Mouse (Mus musculus) A20 (cell line): ENCODE results near the gene Cdv3.

ENCODE experiments used
- DNase-seq: peaks from one replicate; pipeline ENCODE4 v3.0.0-alpha.2; 2011; ENCODE audit warnings: low read depth, low spot score

The Cdv3 gene

DNA sequence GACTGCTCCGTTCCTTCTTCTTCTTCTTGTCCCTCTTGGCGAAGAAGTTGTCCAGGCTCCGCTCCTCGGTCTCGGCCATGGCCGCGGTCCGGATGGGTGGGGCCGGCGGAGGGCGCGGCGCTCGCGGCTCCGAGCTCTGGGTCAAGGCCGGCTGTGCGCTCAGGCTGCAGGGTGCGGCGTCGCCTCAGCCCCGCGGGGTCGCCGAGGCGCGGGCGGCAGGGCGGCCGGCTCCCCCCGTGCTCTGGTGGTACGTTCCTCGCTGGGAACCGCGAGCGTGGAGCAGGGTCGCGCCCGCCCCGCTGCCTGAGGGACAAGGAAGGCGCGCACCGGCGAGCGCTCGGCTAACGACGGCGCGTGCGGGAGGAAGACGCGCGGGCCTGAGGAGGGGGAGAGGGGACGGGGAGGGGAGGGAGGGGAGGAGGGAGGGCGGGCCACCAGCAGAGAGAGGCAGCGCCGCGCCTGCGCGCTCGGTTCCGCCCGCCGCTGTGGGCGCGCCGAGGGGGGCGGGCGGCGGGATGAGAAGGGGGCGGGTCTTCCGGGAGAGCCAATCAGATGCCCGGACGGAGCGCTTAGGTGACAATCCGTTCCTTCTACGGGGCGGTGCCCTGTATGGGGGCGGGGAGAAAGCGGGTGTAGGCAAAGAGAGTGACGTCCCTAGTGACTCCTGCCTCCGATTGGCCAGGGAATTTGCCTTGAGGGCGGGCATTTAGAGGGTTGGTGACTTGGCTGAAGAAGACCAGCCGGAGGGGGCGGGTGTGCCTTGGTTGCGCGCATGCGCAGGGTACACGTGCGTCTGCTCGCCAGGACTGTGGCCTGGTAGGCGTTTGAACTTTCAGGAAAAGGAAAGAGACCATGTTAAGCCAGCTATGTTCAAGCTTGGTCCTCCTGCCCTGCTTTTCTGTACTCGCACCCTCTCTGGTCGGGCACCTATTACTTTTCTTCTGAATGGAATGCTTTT, at the start of gene Cdv3:
Gene Cdv3, minus strand, starts transcription at position 551 of the 958 bp plus-strand sequence.
- DNase-seq, result peak; percentile 100

DNA sequence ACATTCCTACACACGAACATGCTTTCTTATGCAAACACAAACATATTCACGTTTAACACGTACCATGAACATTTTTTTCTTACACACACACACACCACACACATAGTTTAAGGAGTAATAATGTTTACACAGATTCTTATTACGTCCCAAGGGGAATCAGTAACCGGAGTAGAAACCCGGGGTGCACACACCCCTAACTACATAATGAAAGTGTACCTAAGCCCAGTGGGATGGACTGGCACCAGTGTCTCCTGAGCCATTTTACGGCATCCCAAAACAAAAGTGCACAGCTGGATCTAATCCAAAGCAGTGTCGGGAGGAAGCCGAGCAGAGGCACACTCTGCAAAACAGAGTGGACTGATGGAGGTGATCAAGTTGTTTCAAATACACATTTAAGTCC, 47.8 kb upstream of the Cdv3 start:
- no peak for DNase-seq

DNA sequence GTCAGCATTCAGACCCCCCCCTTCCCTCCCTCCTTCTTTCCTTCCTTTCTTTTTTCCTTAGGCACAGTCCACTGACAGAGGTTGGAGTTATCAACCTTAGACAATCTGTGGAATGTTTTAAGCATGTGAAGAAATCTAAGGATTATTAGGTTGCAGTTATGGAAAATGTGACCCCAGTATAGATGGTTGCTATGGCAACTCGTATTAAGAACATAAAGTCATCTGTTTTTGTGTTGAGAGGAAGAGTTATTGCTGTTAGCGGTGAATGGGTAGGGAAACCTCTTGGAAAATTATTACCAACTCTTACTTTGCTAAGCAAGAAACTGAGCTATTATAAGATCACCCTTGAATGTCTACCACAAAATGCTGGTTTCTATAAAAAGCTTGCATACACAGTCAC, 43.5 kb upstream of the Cdv3 start:
- DNase-seq, result no peak

DNA sequence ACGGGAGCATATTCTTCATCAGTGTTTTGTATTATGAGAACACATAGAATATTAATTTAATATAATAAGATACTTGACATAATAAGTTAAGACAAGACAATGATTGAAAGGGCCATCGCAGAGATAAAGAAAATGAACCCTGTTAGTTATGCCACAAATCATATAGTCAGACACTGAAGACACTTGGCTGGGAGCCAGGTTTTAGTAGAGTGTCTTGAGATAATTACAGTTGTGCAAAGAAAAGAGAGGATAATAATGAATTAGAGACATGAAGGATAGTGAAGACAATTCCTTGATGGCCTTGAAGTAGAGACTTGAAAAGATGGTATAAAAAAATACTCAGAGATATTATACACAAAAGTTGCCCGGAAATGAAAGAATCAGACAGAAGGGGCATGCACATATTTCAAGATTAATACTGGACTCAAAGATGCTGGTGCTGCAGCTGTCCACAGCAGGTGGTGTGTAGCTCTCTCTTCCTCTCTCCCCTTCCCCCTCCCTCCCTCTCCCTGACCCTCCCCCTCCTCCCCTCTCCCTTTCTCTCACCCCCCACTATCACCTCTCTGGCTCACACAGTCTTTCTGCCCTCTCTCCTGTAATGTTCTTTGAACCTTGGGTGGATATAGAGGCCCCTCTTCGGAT, 42.6 kb upstream of the Cdv3 start:
- peak; percentile 75 for DNase-seq

DNA sequence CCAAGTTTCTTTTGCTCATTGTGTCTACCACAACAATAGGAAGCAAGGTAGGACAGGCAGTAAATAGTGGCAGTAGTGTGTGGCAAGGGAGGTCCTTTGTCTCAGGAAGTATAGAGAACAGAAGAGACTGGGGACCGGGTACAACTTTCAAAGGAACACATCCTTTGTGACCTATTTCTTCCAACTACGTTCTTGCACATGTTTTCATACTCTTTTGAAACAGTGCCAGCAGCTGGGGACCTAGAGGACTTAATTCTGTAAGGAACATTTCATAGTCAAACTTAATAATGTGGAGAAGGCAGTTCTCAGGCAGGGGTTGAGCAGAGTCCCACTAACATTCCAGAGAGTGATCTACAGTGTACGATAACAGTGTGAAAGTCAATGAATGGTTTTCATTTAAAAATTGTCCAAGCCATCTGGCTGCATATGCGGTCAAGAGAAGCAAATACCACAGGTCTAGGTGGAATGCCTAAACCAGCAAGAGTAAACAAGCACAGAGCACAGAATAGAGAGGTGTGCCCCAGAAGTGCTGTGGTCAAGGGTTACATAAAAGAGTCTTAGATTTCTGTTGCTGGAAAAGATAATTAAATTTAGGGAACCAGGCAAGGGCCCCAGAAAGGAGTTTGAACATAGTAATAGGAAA, 37.8 kb upstream of the Cdv3 start:
- DNase-seq, result no peak

DNA sequence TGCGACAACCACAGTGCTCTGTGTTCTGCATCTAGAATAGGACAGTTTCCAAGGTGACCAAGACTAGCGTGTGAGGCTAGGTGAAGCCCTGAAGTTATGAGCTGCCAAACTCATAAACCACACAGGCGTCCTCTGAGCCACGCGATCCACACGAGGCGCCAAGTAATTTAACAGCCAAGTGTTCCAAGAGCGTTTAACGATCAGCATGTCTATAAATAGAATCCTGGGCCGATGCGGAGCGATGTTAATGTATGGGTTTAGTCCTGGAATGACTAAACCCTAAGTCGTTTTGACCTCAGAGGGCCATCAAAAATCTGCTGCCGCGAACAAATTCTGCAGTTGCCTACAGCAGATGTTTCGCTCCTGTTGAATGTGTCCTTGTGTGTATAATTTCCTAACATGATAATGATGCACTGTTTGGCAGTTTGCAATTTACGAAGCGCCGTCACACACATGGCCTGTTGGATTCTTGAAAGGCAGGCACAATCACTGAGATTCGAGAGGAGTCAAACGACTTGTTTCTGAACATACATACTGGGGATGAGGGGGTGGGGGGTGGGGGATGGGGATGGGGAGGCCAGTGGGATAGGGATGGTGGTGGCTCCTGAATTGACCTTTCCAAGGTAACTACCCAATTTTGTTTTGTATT, 33.0 kb upstream of the Cdv3 start:
- peak; percentile 27 for DNase-seq

DNA sequence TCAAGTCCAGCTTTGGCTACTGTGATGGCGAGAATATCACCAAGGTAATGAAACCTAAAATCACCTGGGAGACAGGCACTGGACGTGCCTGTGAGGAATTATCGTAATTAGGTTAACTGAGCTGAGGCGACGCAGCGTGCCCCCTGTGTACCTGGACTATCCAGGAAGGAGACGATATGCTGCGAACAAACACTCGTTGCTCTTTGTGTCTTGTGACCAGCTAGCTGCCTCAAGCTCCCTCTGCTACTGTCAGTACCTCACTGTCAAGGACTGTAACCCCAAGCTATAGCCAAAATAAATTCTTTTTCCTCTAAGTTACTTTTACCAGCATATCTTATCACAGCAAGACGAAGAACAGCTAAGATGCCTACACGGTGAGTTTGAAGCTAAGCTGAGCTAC, 27.6 kb upstream of the Cdv3 start:
- no peak for DNase-seq

DNA sequence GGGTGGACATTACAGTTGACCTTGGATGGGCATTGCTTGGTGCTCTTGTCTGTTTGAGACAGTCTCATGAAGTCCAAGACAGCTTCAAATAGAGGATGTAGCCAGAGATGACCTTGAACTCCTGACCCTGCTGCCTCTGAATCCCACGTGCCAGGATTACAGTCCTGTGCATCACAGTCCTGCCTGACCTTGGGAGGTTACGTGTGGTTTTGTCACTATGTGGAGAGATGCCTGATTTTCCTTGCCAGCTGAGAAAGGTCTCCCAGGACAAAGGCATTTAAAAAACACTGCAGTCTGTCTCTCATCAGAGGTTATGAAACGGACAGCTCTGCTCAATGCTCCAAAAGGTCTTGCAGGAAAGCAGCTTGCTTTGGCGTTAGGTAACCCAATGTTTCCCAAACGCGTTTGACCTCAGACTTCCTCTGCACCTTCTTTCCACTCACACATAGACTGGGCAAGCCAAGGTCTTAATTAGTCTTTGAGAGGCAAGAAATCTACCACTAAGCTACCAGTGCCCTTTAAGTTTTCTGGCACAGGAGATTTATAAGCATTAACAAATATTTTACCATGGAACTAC, 26.2 kb upstream of the Cdv3 start:
- no peak for DNase-seq

DNA sequence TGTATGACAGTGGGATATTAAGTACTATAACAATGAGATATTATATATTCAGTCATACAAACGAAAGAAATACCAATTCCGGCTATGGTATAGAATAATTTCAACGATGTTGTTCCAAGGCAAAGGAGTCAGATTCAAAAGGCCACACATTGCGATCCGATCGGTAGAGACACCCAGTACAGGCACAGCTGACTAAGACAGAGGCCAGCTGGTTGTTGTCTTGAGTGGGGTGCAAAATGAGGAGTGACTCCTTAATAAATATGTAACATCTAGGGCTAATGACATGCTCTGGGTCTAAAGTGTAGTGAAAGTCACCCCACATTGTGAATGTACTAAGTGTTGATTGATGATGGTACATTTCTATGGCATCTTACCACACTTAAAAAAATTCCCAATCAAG, 23.6 kb upstream of the Cdv3 start:
- DNase-seq, result no peak

DNA sequence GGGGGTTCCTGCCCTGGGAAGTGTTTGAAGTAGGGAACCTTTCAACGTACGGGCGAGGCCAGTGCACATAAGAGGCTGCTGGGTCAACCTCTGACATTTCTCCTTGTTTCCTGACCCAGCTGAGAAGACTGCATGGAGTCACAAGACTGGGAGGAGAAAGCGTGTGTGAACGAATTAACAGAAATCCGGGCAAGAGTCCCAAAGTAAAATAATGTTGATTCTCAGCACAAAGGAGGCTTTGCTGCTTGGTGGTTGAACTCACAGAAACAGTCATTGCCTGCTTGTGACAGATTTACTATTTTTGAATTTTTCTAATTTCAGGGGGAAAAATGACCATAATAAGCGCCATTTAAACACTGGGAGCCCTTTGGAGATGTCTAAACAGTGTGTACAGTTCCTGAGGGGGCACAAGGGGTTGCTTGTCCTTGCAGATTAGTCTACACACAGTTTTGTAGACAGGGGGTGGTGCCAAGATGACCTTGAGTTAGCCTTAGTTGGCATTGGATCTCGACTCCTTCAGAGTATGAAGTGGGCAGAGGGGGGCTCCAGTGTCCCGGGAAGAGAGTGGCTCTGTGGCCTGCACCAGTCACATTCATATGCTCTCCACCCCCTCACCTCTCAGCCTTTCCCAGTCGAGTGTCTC, 21.5 kb upstream of the Cdv3 start:
- DNase-seq, result no peak

DNA sequence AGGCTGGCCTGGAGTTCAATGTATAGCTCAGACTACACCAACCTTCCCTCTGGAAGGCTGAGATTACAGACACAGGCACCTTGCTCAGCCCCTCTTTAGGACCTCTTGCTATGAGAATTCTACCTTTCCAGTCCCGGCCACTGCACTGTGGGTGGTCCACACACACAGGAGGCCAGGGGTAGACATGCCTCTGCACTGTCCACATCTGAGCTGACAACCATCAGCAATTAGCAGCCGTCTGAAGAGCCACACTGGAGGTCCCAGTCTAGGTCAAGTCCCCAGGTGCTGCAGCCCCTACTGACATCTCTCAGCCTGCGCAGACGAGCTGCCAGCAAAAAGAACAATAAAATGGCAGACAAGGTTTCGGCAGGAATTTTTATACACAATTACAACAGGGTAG, 20.9 kb upstream of the Cdv3 start:
- no peak for DNase-seq

DNA sequence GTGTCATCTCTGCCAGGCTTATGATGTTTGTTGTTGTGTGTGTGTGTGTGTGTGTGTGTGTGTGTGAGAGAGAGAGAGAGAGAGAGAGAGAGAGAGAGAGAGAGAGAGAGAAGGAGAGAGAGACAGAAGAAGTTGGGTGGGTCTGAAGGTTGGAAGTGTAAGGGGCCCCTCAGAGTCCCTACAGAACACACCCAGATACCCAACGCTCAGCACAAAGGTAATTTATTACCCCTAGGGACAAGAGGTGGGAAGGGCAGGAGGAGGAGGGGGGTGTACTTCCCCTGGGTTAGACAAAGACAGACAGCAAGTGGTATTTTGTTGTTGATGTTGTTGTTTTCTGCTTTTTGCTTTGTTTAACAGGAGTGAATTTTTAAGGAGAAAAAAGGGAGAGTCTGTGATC, 20.0 kb upstream of the Cdv3 start:
- no peak for DNase-seq

DNA sequence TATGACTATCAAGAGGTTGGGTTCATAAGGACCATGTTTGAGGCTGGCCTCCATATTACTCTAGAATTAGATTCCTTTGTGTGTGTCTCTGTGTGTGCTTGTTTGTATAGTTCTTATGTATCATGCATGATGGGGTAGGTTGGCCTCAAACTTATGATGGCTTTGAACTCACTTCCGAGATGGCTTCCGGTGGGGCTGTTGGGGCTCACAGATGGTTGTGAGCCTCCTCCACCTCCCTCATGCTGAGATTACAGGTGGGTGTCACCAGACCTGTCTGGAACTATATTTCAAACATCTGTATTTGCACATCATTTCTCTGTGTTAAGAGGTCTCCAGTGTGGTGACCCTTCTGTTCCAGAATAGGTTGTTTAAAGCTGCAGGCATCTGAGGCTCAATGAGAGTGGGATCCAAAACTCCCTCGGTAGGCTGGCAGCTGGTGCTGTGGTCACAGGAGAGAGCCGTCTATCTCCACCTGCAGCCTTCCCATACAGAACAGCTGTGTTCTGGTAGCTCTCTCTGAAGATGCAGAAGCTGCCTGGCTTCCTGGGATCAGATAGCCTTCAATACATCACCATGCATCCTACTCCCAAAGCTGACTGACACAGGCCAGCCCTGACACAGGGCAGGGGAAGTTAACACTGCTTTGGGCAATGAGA, 18.6 kb upstream of the Cdv3 start:
- DNase-seq, result no peak

DNA sequence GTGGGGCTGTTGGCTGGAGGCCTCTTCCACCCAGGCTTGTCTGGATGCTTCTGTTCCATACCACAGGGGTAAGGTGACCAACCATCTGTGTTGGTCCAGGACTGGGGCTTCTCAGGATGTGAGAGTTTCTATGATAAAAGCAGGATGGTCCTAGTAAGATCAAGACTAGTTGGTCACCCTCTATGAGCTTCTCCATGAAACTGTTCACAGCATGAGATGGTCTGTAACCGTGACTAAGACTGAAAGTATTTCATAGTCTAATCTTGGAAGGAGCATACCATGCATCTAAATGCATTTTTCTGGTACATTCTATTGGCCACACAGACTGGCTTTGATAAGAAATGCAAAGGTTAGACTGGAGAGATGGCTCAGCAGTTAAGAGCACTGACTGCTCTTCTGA, 17.9 kb upstream of the Cdv3 start:
- no peak for DNase-seq

DNA sequence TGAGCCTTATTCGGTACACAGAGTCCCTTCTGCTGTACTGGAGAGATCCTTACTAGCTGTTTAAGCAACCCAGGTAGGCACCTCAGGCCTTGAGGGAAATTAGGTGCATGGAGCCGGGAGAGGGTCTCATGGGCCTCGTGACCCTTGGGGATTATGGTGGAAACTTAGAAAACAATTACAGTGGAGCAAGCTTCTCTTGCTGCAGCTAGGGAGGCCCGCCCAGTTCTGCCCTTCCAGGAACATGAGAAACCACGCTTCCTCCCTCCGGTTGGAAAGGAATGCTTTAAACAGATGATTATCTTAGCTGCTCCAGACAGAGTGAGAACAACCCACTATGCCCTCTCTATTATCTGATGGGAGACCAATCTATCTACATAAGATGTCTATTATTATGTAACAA, 17.3 kb upstream of the Cdv3 start:
- DNase-seq, result no peak

DNA sequence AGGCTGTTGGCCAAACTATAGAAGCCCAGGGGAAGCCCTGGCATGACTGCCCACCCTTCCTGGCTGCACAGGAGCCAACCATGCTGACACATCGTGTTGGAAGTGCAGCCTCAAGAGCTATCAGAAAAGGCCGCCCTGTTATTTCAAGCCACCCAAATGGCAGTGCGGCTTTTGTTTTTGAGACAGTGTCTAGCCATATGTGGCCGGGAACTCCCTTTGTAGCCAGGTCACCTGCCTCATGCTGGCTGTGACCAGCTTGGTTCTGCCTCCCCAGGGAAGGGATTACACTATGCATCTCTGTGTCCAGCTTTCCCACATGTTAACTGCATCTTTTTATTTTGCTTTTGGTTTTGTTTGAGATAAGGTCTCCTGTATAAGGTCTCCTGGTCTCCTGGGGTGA, 14.9 kb upstream of the Cdv3 start:
- DNase-seq, result no peak

DNA sequence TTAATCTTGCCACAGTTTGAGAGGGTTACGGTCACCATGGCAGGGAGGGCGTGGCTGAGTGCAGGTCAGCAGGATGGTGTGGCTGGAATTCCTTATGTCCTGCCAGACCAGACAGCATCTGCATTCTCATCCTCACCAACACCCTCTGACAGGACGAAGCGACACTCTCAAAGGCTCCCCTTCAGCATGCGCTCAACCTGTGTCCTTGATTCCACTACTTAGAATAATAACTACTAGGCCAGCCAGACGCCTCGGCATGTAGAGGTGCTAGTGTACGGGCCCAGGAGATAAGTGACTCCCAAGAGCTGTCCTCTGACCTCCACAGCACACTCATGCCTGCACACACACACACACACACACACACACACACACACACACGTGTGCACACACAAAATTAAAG, 13.6 kb upstream of the Cdv3 start:
- DNase-seq, result no peak

DNA sequence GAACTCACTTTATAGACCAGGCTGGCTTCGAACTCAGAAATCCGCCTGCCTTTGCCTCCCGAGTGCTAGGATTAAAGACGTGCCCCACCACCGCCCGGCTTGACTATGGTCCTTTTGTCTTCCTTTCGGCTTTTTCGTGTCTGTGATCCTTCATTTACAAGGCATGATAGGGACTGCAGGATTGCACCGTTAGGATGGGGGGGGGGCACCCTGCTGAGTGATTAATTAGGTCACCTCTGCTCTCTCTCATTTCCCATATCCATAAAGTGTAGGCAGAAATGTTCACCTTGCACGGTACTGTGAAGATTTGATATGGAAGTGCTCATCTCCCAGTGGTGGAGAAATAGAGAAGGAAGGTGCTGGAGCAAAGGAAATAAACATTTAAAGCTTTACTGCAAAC, 13.0 kb upstream of the Cdv3 start:
- DNase-seq, result no peak

DNA sequence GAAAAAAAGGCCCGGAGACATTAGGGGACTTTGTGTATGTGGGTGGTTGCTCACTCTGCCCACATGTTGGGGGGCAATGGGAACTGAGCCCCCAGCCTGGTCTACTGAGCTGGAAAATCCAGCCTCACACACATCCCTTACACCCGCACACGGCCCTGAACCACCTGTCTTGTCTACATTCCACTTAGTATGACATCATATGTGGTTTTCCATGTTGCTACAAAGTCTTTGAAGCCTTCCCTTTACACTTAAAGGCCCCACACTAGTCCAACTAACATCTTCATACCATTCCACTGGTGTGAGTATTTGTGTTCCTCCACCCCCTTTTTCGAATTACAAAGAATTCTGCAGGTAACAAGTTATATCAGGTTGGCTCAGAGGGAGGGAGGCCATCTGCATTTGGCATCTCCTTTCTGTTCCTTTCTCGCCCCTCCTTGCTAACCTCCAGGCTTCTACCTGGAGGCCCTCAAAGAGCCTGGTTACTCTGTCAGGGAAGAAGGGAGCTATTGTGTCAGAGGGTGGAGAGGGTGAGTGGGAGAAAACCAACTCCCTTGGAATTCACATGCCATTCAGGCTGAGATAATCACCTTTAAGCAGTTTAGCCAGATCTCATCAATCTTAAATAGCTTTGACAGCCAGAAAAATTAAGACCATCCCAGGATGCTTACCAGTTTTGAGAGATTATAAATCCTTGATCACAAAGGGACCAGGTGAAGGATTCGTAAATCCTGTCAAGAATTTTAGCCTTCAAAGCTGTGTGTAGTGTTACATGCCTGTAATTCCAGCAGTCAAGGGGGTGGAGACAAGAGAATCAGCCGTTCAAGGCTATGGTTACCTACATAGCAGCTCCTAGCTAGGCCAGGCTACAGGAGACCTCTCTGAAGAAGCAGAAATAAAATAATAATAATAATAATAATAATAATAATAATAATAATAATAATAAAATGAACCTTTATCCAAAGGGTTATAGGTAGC, 11.0 kb upstream of the Cdv3 start:
- DNase-seq, result no peak
